Comparison of ENCODE assay signal across 8 mouse cellular contexts in the genomic region with DNA sequence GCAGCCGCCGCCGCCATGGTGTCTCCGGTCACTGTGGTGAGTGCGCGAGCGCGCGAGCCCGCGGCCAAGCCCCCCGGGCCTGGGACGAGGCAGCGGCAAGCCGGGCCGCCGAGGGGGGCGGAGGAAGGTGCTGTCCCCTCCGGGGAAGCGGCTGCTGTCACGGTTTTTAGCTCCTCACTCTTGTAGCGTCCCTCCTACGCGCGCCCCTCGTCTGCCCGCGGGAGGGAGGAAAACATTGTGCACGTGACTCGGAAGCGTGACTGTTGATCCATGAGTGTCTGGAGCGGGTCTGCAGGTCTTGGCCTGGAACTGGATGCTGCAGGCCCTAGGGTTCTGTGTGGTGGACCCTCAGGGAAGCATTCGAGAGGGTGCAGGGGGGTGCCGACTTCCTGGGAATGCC. TPM values are rescaled to one million over a fixed set of nuclear protein-coding genes. Genes with fewer than 3 reads are reported as not detected.
DNase-seq lines count a peak whose midpoint lies in the region; ATAC-seq and TF ChIP-seq lines count a peak whose summit lies in the region.

No protein-coding gene starts in this region.

- in situ Hi-C loops in Patski (cut with MboI; ENCODE audit: low pct_unique_long_range_greater_than_20kb) = no loop called here

- DNase-seq in Patski (ENCODE audit: low read depth, low spot score) = no peak
- DNase-seq in forebrain, embryonic 14.5 days (ENCODE audit: low spot score) = peak; percentile 59
- DNase-seq in left cerebral cortex, adult 9 months (ENCODE audit: low spot score in 2 of 2) = peak; percentile 59 to 82
- peak; percentile 78 for DNase-seq in testis, postnatal 10 days (ENCODE audit: low spot score)

- CTCF ChIA-PET in Patski (lab: Charles Lee) = interaction anchor here (1.0 to 1.3 kb wide), 2 partner anchors 24 to 31 kb away, joined by 3 read pairs; no protein-coding TSS in a partner anchor

- under 1% methylated on average over 32 of the region's 34 CpGs for WGBS in forebrain, embryonic 14.5 days
- WGBS in hindbrain, embryonic 13.5 days = 2% methylated on average over 26 of the region's 34 CpGs

- POLR2A ChIA-PET in Patski (lab: Charles Lee) = interaction anchor here (0.8 to 1.6 kb wide), 4 partner anchors 14 to 66 kb away, joined by 3 to 4 read pairs (median 4); no protein-coding TSS in a partner anchor

- peak overlapping the region; percentile 88 for H3K9ac ChIP-seq in forebrain, embryonic 14.5 days (ENCODE audit: low read length)
- H3K9ac ChIP-seq in hindbrain, embryonic 13.5 days = peak overlapping the region; percentile 90

- peaks cover 3% of the 10 kb centered on the region; the same call in 1 of the 2 replicates for H3K36me3 ChIP-seq in erythroblast, embryonic 14.5 days (ENCODE audit: control insufficient read depth)
- H3K36me3 ChIP-seq in forebrain, embryonic 14.5 days (ENCODE audit: control insufficient read depth, insufficient read depth, low read length) = peaks cover 8% of the 10 kb centered on the region; the same call in 1 of the 2 replicates
- peaks cover 15% of the 10 kb centered on the region for H3K36me3 ChIP-seq in hindbrain, embryonic 13.5 days
- H3K36me3 ChIP-seq in megakaryocyte, embryonic 14.5 days (replicated peaks; ENCODE audit: low read length) = peaks cover 17% of the 10 kb centered on the region

- H3K27ac ChIP-seq in forebrain, embryonic 14.5 days (ENCODE audit: low read depth, low read length) = peak overlapping the region; percentile 90
- H3K27ac ChIP-seq in hindbrain, embryonic 13.5 days = peak overlapping the region; percentile 97

- peak overlapping the region; percentile 66 for H3K4me3 ChIP-seq in erythroblast, embryonic 14.5 days (replicated peaks)
- H3K4me3 ChIP-seq in forebrain, embryonic 14.5 days (ENCODE audit: low read depth, low read length) = peak overlapping the region; percentile 86
- peak overlapping the region; percentile 82 for H3K4me3 ChIP-seq in hindbrain, embryonic 13.5 days
- H3K4me3 ChIP-seq in megakaryocyte, embryonic 14.5 days (replicated peaks) = peak overlapping the region; percentile 94

- peaks cover 18% of the 10 kb centered on the region for H3K4me1 ChIP-seq in erythroblast, embryonic 14.5 days (ENCODE audit: control insufficient read depth)
- H3K4me1 ChIP-seq in forebrain, embryonic 14.5 days (ENCODE audit: control insufficient read depth, insufficient read depth, low read length) = peaks cover 11% of the 10 kb centered on the region
- peaks cover 27% of the 10 kb centered on the region for H3K4me1 ChIP-seq in hindbrain, embryonic 13.5 days (replicated peaks)
- H3K4me1 ChIP-seq in megakaryocyte, embryonic 14.5 days = peaks cover 66% of the 10 kb centered on the region

- no peak for TF ChIP-seq CTCF in Patski (IDR thresholded peaks at IDR 0.05)

- no peaks in the 10 kb centered on the region for H3K9me3 ChIP-seq in erythroblast, embryonic 14.5 days (ENCODE audit: control insufficient read depth, low read length)
- no peaks in the 10 kb centered on the region for H3K9me3 ChIP-seq in forebrain, embryonic 14.5 days (replicated peaks; ENCODE audit: control insufficient read depth, low read length)
- H3K9me3 ChIP-seq in hindbrain, embryonic 13.5 days = no peaks in the 10 kb centered on the region
- no peaks in the 10 kb centered on the region for H3K9me3 ChIP-seq in megakaryocyte, embryonic 14.5 days

- no peak for ATAC-seq in erythroblast, adult 5-6 weeks (replicated peaks; ENCODE audit: low FRiP score, poor library complexity, severe bottlenecking)
- ATAC-seq in Patski = peak; percentile 1
- peak; percentile 74 for ATAC-seq in forebrain, embryonic 14.5 days
- ATAC-seq in hindbrain, embryonic 13.5 days (ENCODE audit: low FRiP score) = peak; percentile 81

- H3K4me2 ChIP-seq in forebrain, embryonic 14.5 days (ENCODE audit: low read length) = peak overlapping the region; percentile 90
- H3K4me2 ChIP-seq in hindbrain, embryonic 13.5 days = peak overlapping the region; percentile 81

- H3K27me3 ChIP-seq in erythroblast, embryonic 14.5 days (ENCODE audit: control insufficient read depth) = peaks cover 35% of the 10 kb centered on the region
- no peaks in the 10 kb centered on the region for H3K27me3 ChIP-seq in Patski
- H3K27me3 ChIP-seq in forebrain, embryonic 14.5 days (replicated peaks; ENCODE audit: control insufficient read depth, insufficient read depth, low read length) = no peaks in the 10 kb centered on the region
- H3K27me3 ChIP-seq in hindbrain, embryonic 13.5 days = peaks cover 12% of the 10 kb centered on the region
- peaks cover 22% of the 10 kb centered on the region for H3K27me3 ChIP-seq in megakaryocyte, embryonic 14.5 days (replicated peaks)

RNA-seq across cellular contexts. Expression of a gene that starts 0.4 kb away (rescaled TPM):
- 0.24 and 0.28 TPM in 2 replicates for polyA plus RNA-seq in erythroblast, embryonic 14.5 days (2012)
- total RNA-seq in erythroblast, adult 5-6 weeks (2015; ENCODE audit: low replicate concordance) = 3.3 and 10.0 TPM in 2 replicates
- 2.9 and 3.5 TPM in 2 replicates for total RNA-seq in erythroblast, adult 5-6 weeks (2017; ENCODE audit: low replicate concordance)
- polyA plus RNA-seq in Patski (2021) = 87.7 TPM
- polyA plus RNA-seq in forebrain, embryonic 14.5 days (2014; fragmentation: Nextera tagmentation; extraction: Ambion mirVana) = 22.0 and 24.1 TPM in 2 replicates
- 24.4 and 27.1 TPM in 2 replicates for polyA plus RNA-seq in hindbrain, embryonic 13.5 days (2015; fragmentation: Nextera tagmentation; extraction: Ambion mirVana)
- 6.3 and 26.3 TPM in 2 replicates for polyA plus RNA-seq in megakaryocyte, embryonic 14.5 days (2012; ENCODE audit: insufficient read depth, low replicate concordance)

RNA-seq across cellular contexts. Expression of a gene that starts 42.6 kb away (rescaled TPM):
- 0.48 and 0.60 TPM in 2 replicates for polyA plus RNA-seq in erythroblast, embryonic 14.5 days (2012)
- total RNA-seq in erythroblast, adult 5-6 weeks (2015; ENCODE audit: low replicate concordance) = 11.9 and 17.3 TPM in 2 replicates
- 13.6 and 20.6 TPM in 2 replicates for total RNA-seq in erythroblast, adult 5-6 weeks (2017; ENCODE audit: low replicate concordance)
- polyA plus RNA-seq in Patski (2021) = 19.6 TPM
- polyA plus RNA-seq in forebrain, embryonic 14.5 days (2014; fragmentation: Nextera tagmentation; extraction: Ambion mirVana) = 7.8 and 9.3 TPM in 2 replicates
- 8.9 and 9.8 TPM in 2 replicates for polyA plus RNA-seq in hindbrain, embryonic 13.5 days (2015; fragmentation: Nextera tagmentation; extraction: Ambion mirVana)
- polyA plus RNA-seq in megakaryocyte, embryonic 14.5 days (2012; ENCODE audit: insufficient read depth, low replicate concordance) = 3.1 and 5.2 TPM in 2 replicates
